Mouse (Mus musculus) intestine, embryonic 15.5 days (tissue): ENCODE data around the gene Plxnd1. TPM values are rescaled to one million over a fixed set of nuclear protein-coding genes. Genes with fewer than 3 reads are reported as not detected.

Source experiments
- ATAC-seq: fragments of 200-750 bp; cut with Nextera tagmentation; 2 replicates; pipeline ENCODE4 v1.8.0; 2017; ENCODE audit warnings: moderate TSS enrichment, moderate library complexity
- H3K27ac ChIP-seq: fragments of 300-500 bp; sonication (generic); 2 replicates; pipeline ENCODE4 v1.5.1; 2015; ENCODE audit warnings: mild to moderate bottlenecking, inconsistent platforms
- H3K27me3 ChIP-seq: fragments of 300-500 bp; sonication (generic); replicated peaks from 2 replicates; pipeline ENCODE4 v1.6.1; 2015; ENCODE audit warnings: inconsistent platforms
- H3K36me3 ChIP-seq: fragments of 300-500 bp; sonication (generic); 2 replicates; pipeline ENCODE4 v1.6.1; 2015; ENCODE audit warnings: inconsistent platforms
- H3K4me1 ChIP-seq: fragments of 300-500 bp; sonication (generic); replicated peaks from 2 replicates; pipeline ENCODE4 v1.6.1; 2015; ENCODE audit warnings: inconsistent platforms
- H3K4me2 ChIP-seq: fragments of 300-500 bp; sonication (generic); replicated peaks from 2 replicates; pipeline ENCODE4 v1.6.1; 2015; ENCODE audit warnings: mild to moderate bottlenecking, inconsistent platforms
- H3K4me3 ChIP-seq: fragments of 300-500 bp; sonication (generic); replicated peaks from 2 replicates; pipeline ENCODE4 v1.5.1; 2015; ENCODE audit warnings: inconsistent platforms
- H3K9ac ChIP-seq: fragments of 300-500 bp; sonication (generic); 2 replicates; pipeline ENCODE4 v1.6.1; 2015; ENCODE audit warnings: inconsistent platforms
- H3K9me3 ChIP-seq: fragments of 300-500 bp; sonication (generic); 2 replicates; pipeline ENCODE4 v1.6.1; 2016; ENCODE audit warnings: inconsistent platforms
- WGBS: fragments of 180-500 bp; shearing (Covaris S2); methylation state at CpG from one replicate; pipeline ENCODE4 v1.1.7; 2015; 5-methylcytosine and 5-hydroxymethylcytosine counted together
- polyA plus RNA-seq: library from polyadenylated mRNA; unstranded; fragments of >200 nt; fragmentation: Nextera tagmentation; extraction: Ambion mirVana; gene quantifications from 2 replicates; pipeline ENCODE4 v1.2.1, GENCODE M21; 2015

Plxnd1 gene
- polyA plus RNA-seq, 1 experiment from 2014 or later: 28.9 TPM

GRCm38 (mm10) chr6:116007561-116008173 is 12.9 kb upstream of the Plxnd1 start:
- H3K27me3 ChIP-seq: no peaks in the 10 kb centered on the region
- WGBS: 19% methylated on average over 9 of the region's 9 CpGs
- no peaks in the 10 kb centered on the region for H3K36me3 ChIP-seq
- ATAC-seq: 0 out of 2 replicates have a peak, but pooled peaks have one; percentile 27
- H3K9ac ChIP-seq: no peak overlapping the region
- no peak overlapping the region for H3K27ac ChIP-seq
- H3K4me1 ChIP-seq: peaks cover 11% of the 10 kb centered on the region
- H3K9me3 ChIP-seq: no peaks in the 10 kb centered on the region
- H3K4me2 ChIP-seq: 0 out of 2 replicates have a peak overlapping the region, but pooled peaks have one; percentile 22
- H3K4me3 ChIP-seq: no peak overlapping the region

- Histone ChIP-seq H3K4me1 (peaks cover 11% of the 10 kb centered on the region), H3K9me3 (no peaks in the 10 kb centered on the region), H3K4me3 (no peak overlapping the region), H3K27ac (peak overlapping the region; percentile 56), H3K9ac (no peak overlapping the region), H3K27me3 (no peaks in the 10 kb centered on the region), H3K36me3 (no peaks in the 10 kb centered on the region), H3K4me2 (no peak overlapping the region)
- peak; percentile 38; the same call in 1 of the 2 replicates for ATAC-seq
- WGBS: 30% methylated on average over 9 of the region's 9 CpGs
Observed at GRCm38 (mm10) chr6:116006731-116007130, 11.9 kb upstream of the Plxnd1 start.

DNA sequence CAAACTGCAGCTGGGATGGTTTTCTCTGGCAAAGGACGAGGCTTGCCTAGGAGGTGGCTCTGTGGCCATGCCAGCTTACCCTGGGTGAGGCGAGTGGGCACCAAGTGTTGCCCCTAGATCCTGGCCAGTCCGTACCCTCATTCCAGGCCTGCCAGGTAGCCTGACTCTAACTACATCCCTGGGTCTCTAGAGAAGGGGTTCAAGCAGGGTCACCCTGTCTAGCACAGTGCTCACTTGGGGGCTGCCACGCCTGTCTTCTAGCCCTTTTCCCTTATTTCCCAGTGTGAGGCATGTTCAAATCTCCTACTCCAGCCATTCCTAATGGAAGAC is 11.1 kb upstream of the Plxnd1 start:
- no peaks in the 10 kb centered on the region for H3K9me3 ChIP-seq
- ATAC-seq: no peak
- no peaks in the 10 kb centered on the region for H3K36me3 ChIP-seq
- H3K27ac ChIP-seq: peak overlapping the region; percentile 38; the same call in 1 of the 2 replicates
- H3K4me1 ChIP-seq: peaks cover 11% of the 10 kb centered on the region
- no peak overlapping the region for H3K4me3 ChIP-seq
- H3K27me3 ChIP-seq: no peaks in the 10 kb centered on the region
- no peak overlapping the region for H3K9ac ChIP-seq
- WGBS: 84% methylated on average over 4 of the region's 4 CpGs
- H3K4me2 ChIP-seq: no peak overlapping the region

GRCm38 (mm10) chr6:116005275-116005958 is 10.6 kb upstream of the Plxnd1 start:
- Histone ChIP-seq H3K9me3 (no peaks in the 10 kb centered on the region), H3K36me3 (no peaks in the 10 kb centered on the region), H3K27me3 (no peaks in the 10 kb centered on the region), H3K9ac (no peak overlapping the region), H3K27ac (no peak overlapping the region), H3K4me3 (no peak overlapping the region), H3K4me1 (peaks cover 11% of the 10 kb centered on the region), H3K4me2 (no peak overlapping the region)
- no peak for ATAC-seq
- WGBS: 80% methylated on average over 17 of the region's 17 CpGs

DNA sequence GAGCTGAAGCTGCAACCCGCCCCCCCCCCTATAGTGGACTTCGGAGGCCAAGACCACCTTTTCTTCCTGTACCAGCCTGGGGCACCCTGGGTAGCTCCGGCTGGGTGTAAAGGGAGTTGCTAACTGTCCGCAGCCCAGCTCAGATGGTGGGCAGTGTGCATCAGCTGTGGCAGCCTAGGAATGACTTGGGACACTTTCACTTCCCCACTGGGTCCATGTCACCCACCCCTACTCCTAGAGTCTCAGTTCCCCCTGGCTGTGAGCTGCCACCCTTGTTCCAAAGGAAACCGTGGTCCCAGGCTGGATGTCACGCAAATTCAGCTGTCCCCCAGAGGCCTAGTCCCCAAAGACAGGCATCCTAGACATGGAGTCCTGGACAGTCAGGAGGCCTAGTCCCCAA is 9.9 kb upstream of the Plxnd1 start:
- no peak for ATAC-seq
- WGBS: 85% methylated on average over 6 of the region's 6 CpGs
- Histone ChIP-seq H3K27ac (no peak overlapping the region), H3K9ac (no peak overlapping the region), H3K4me3 (no peak overlapping the region), H3K4me1 (peaks cover 11% of the 10 kb centered on the region), H3K9me3 (no peaks in the 10 kb centered on the region), H3K4me2 (no peak overlapping the region), H3K27me3 (no peaks in the 10 kb centered on the region), H3K36me3 (no peaks in the 10 kb centered on the region)

DNA sequence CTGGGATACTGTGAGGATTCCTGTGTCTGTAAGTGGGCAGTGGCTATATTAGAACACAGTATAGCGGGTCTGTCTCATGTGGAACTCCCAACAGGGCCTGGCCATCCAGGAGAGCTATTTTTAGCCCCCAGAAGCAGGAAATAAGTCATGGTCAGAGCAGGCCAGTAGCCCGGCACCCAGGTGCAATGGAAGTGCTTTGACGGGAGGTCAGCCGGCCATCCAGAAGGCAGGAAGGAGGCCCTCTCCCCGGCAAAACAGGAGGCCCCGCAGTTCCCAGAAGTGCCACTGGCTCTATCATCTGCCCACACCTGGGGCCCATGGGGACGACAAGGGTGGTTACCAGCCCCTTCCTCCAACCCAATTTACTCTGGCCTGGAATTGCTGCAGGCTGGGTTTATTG is 9.3 kb upstream of the Plxnd1 start:
- Histone ChIP-seq H3K27ac (peak overlapping the region; percentile 67; the same call in 1 of the 2 replicates), H3K4me1 (peaks cover 11% of the 10 kb centered on the region), H3K4me3 (no peak overlapping the region), H3K4me2 (0 out of 2 replicates have a peak overlapping the region, but pooled peaks have one; percentile 3), H3K36me3 (no peaks in the 10 kb centered on the region), H3K27me3 (no peaks in the 10 kb centered on the region), H3K9ac (no peak overlapping the region), H3K9me3 (no peaks in the 10 kb centered on the region)
- no peak for ATAC-seq
- WGBS: 38% methylated on average over 7 of the region's 7 CpGs

GRCm38 (mm10) chr6:116003516-116003915 is 8.7 kb upstream of the Plxnd1 start:
- H3K4me2 ChIP-seq: 0 out of 2 replicates have a peak overlapping the region, but pooled peaks have one; percentile 3
- no peak overlapping the region for H3K9ac ChIP-seq
- no peaks in the 10 kb centered on the region for H3K36me3 ChIP-seq
- 70% methylated on average over 5 of the region's 5 CpGs for WGBS
- no peaks in the 10 kb centered on the region for H3K27me3 ChIP-seq
- H3K4me3 ChIP-seq: no peak overlapping the region
- no peak for ATAC-seq
- no peaks in the 10 kb centered on the region for H3K9me3 ChIP-seq
- peaks cover 11% of the 10 kb centered on the region for H3K4me1 ChIP-seq
- H3K27ac ChIP-seq: peak overlapping the region; percentile 67; the same call in 1 of the 2 replicates

DNA sequence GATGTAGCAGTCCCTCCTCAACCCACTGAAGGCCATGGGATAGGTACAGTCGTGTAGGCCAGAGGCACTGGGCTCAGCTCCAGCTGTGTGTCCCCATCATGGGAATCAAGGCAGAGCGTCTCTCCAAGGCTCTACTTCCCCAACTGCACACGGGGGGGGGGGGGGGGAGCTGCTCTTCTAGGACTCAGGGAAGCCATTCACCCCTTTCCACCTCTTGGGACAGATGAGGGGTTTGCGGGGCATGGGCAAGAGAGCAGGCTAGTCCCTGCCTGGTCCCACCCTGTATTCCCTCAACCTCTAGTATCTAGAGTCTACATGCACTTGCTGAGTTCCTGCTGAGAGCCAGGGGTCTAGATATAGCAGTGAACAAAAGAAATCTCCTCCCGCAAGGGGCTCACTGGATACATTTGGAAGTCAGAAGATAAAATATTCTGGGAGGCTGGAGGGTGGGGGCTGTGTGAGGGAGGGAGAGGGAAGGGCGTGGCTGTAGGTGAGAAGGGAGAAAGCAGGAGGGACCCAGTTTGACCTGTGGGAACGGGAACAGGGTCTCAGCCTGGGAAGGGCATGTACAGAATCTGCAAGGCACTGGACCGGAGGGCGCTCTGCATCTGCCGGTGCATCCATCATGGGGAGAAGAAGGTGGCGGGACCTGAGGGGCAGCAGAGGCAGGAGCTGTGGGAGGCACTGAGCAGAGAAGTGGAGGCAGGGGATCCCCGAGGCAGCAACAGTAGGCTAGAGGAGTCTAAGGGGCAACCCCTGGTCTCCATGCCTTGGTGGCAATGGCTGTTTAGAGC is 7.7 kb upstream of the Plxnd1 start:
- Histone ChIP-seq H3K27me3 (no peaks in the 10 kb centered on the region), H3K4me3 (no peak overlapping the region), H3K27ac (no peak overlapping the region), H3K4me2 (no peak overlapping the region), H3K4me1 (peaks cover 20% of the 10 kb centered on the region), H3K9me3 (no peaks in the 10 kb centered on the region), H3K36me3 (no peaks in the 10 kb centered on the region), H3K9ac (no peak overlapping the region)
- ATAC-seq: no peak
- WGBS: 70% methylated on average over 12 of the region's 12 CpGs

GRCm38 (mm10) chr6:116000851-116001250 is 6.0 kb upstream of the Plxnd1 start:
- Histone ChIP-seq H3K9me3 (no peaks in the 10 kb centered on the region), H3K27ac (no peak overlapping the region), H3K36me3 (no peaks in the 10 kb centered on the region), H3K4me1 (peaks cover 32% of the 10 kb centered on the region), H3K27me3 (no peaks in the 10 kb centered on the region), H3K4me2 (no peak overlapping the region), H3K9ac (no peak overlapping the region), H3K4me3 (no peak overlapping the region)
- no peak for ATAC-seq
- 78% methylated on average over 5 of the region's 5 CpGs for WGBS

GRCm38 (mm10) chr6:115999227-115999626 is 4.4 kb upstream of the Plxnd1 start:
- Histone ChIP-seq H3K27ac (no peak overlapping the region), H3K4me2 (no peak overlapping the region), H3K9ac (no peak overlapping the region), H3K9me3 (no peaks in the 10 kb centered on the region), H3K4me1 (peaks cover 34% of the 10 kb centered on the region), H3K36me3 (no peaks in the 10 kb centered on the region), H3K27me3 (no peaks in the 10 kb centered on the region), H3K4me3 (no peak overlapping the region)
- ATAC-seq: no peak
- 91% methylated on average over 2 of the region's 2 CpGs for WGBS

DNA sequence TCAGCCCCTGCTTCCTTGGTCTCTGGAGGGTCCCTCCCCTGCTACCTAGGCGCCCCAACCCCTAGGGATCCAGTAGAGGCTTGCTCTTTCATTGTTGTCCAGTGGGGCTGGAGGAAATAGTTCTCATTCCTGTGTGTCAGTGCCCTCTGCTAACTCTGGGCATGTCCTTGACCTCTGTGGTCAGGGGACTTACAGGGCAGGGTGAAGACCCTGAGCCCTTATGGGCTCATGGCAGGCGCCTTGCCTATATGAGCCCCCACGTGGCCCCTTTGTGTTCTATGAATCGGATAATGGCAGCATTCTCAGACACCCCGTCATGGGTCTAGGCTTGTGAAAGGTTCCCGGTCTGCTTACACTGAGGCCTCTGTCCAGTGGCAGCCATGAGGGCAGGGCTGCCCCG is 4.0 kb upstream of the Plxnd1 start:
- WGBS: 85% methylated on average over 7 of the region's 7 CpGs
- no peak overlapping the region for H3K4me3 ChIP-seq
- no peak overlapping the region for H3K9ac ChIP-seq
- H3K27ac ChIP-seq: peak overlapping the region; percentile 51; the same call in 1 of the 2 replicates
- H3K4me1 ChIP-seq: peaks cover 32% of the 10 kb centered on the region
- H3K4me2 ChIP-seq: no peak overlapping the region
- peaks cover 3% of the 10 kb centered on the region for H3K27me3 ChIP-seq
- H3K36me3 ChIP-seq: no peaks in the 10 kb centered on the region
- H3K9me3 ChIP-seq: no peaks in the 10 kb centered on the region
- no peak for ATAC-seq

GRCm38 (mm10) chr6:115997726-115998311 is 3.0 kb upstream of the Plxnd1 start:
- H3K27me3 ChIP-seq: peaks cover 13% of the 10 kb centered on the region
- no peak overlapping the region for H3K9ac ChIP-seq
- H3K4me3 ChIP-seq: no peak overlapping the region
- no peaks in the 10 kb centered on the region for H3K9me3 ChIP-seq
- H3K36me3 ChIP-seq: no peaks in the 10 kb centered on the region
- H3K4me2 ChIP-seq: no peak overlapping the region
- WGBS: 22% methylated on average over 3 of the region's 3 CpGs
- ATAC-seq: no peak
- peak overlapping the region; percentile 82 for H3K27ac ChIP-seq
- H3K4me1 ChIP-seq: peaks cover 40% of the 10 kb centered on the region
